Comparison of ENCODE assay signal across 8 mouse cellular contexts in the genomic region with DNA sequence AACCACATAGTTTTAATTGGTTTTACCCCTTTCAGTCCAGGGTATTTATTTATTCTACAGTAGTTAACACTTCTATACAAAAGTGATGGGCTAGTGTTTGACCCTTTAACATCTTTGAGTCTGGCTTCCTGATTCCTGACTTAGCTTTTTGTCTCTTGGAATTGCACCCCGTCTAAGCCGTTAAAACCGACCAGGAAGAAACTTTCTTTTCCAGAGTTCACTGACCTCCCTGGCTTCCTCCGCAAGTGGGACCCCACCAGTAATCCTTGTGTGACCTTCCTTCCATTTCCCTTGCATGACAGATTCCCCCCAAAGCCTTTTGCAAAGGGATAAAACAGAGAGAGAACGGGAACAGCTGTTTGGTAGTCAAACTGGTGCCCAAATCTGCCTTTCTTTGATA. TPM values are rescaled to one million over a fixed set of nuclear protein-coding genes. Genes with fewer than 3 reads are reported as not detected.
DNase-seq lines count a peak whose midpoint lies in the region; ATAC-seq lines count a peak whose summit lies in the region.

No protein-coding gene starts in this region.

- ATAC-seq in neural tube, embryonic 11.5 days (ENCODE audit: insufficient read depth, low FRiP score, low TSS enrichment): no peak
- no peak for ATAC-seq in limb, embryonic 12.5 days (ENCODE audit: insufficient number of reproducible peaks, insufficient read depth, low FRiP score, low TSS enrichment, low read depth)
- no peak for ATAC-seq in stomach, embryonic 15.5 days (ENCODE audit: insufficient read depth, low FRiP score, low read depth)

- H3K4me3 ChIP-seq in neural tube, embryonic 11.5 days (ENCODE audit: low read depth, low read length): 0 out of 2 replicates have a peak overlapping the region, but pooled peaks have one; percentile 4
- peak overlapping the region; percentile 68 for H3K4me3 ChIP-seq in limb, embryonic 12.5 days (replicated peaks)
- H3K4me3 ChIP-seq in stomach, embryonic 15.5 days (replicated peaks): peak overlapping the region; percentile 70; the same call in 1 of the 2 replicates

- peak; percentile 51 for DNase-seq in heart, adult 11 months
- DNase-seq in heart, postnatal 25 days (ENCODE audit: low spot score): no peak
- no peak for DNase-seq in neural tube, embryonic 11.5 days (ENCODE audit: low spot score)
- no peak for DNase-seq in neural tube, embryonic 10.5 days (ENCODE audit: extremely low spot score, low spot score)
- DNase-seq in c-Kit-positive CD71-positive TER-119-positive erythroid progenitor cells, embryonic 14.5 days (ENCODE audit: low spot score): no peak
- no peak for DNase-seq in frontal cortex, postnatal 36 days (ENCODE audit: low spot score in 2 of 2)

- intact Hi-C loops in heart, postnatal 25 days (cut with DNase I): loop anchor here (2.0 to 5.0 kb wide), 6 partner anchors 43 to 201 kb away; no protein-coding TSS in a partner anchor

- no peak overlapping the region for H3K27ac ChIP-seq in neural tube, embryonic 11.5 days (ENCODE audit: low read depth, low read length)
- H3K27ac ChIP-seq in limb, embryonic 12.5 days: no peak overlapping the region
- H3K27ac ChIP-seq in stomach, embryonic 15.5 days: no peak overlapping the region

- H3K9ac ChIP-seq in neural tube, embryonic 11.5 days (ENCODE audit: low read length): no peak overlapping the region
- H3K9ac ChIP-seq in limb, embryonic 12.5 days (replicated peaks): no peak overlapping the region
- no peak overlapping the region for H3K9ac ChIP-seq in stomach, embryonic 15.5 days

- no peaks in the 10 kb centered on the region for H3K9me3 ChIP-seq in neural tube, embryonic 11.5 days (ENCODE audit: control insufficient read depth, low read length)
- H3K9me3 ChIP-seq in limb, embryonic 12.5 days: no peaks in the 10 kb centered on the region
- no peaks in the 10 kb centered on the region for H3K9me3 ChIP-seq in stomach, embryonic 15.5 days

- H3K36me3 ChIP-seq in neural tube, embryonic 11.5 days (ENCODE audit: control insufficient read depth, insufficient read depth, low read length): no peaks in the 10 kb centered on the region
- H3K36me3 ChIP-seq in limb, embryonic 12.5 days: no peaks in the 10 kb centered on the region
- H3K36me3 ChIP-seq in stomach, embryonic 15.5 days: no peaks in the 10 kb centered on the region

- 11% methylated on average over 5 of the region's 5 CpGs for WGBS in neural tube, embryonic 11.5 days
- 6% methylated on average over 5 of the region's 5 CpGs for WGBS in limb, embryonic 12.5 days
- 14% methylated on average over 5 of the region's 5 CpGs for WGBS in stomach, embryonic 15.5 days

- no peaks in the 10 kb centered on the region; the same call in 1 of the 2 replicates for H3K4me1 ChIP-seq in neural tube, embryonic 11.5 days (ENCODE audit: control insufficient read depth, insufficient read depth, low read length)
- H3K4me1 ChIP-seq in limb, embryonic 12.5 days (replicated peaks): peaks cover 28% of the 10 kb centered on the region
- H3K4me1 ChIP-seq in stomach, embryonic 15.5 days: peaks cover 7% of the 10 kb centered on the region; the same call in 1 of the 2 replicates

- peak overlapping the region; percentile 99 for H3K4me2 ChIP-seq in neural tube, embryonic 11.5 days (ENCODE audit: low read depth)
- H3K4me2 ChIP-seq in limb, embryonic 12.5 days: peak overlapping the region; percentile 88
- H3K4me2 ChIP-seq in stomach, embryonic 15.5 days: peak overlapping the region; percentile 97; the same call in 1 of the 2 replicates

- H3K27me3 ChIP-seq in neural tube, embryonic 11.5 days (ENCODE audit: control insufficient read depth, insufficient read depth, low read length): no peaks in the 10 kb centered on the region
- no peaks in the 10 kb centered on the region for H3K27me3 ChIP-seq in limb, embryonic 12.5 days
- H3K27me3 ChIP-seq in stomach, embryonic 15.5 days (replicated peaks): no peaks in the 10 kb centered on the region

RNA-seq across cellular contexts. Expression of gene Plekhg1, which starts 1.6 kb away (rescaled TPM):
- 1 to 10 TPM; 9.0 to 9.6 TPM for total RNA-seq in heart, postnatal 25 days (2021)
- 12.7 and 13.2 TPM in 2 replicates for polyA plus RNA-seq in neural tube, embryonic 11.5 days (2014; fragmentation: Nextera tagmentation; extraction: Ambion mirVana)
- polyA plus RNA-seq in limb, embryonic 12.5 days (2016; fragmentation: Nextera tagmentation; extraction: Ambion mirVana): 16.1 and 18.6 TPM in 2 replicates
- polyA plus RNA-seq in stomach, embryonic 15.5 days (2015; fragmentation: Nextera tagmentation; extraction: Ambion mirVana): 9.2 and 11.0 TPM in 2 replicates

Comparison
In these comparisons a context has a peak if more than half of its experiments do, and no peak if none do; other contexts are left out.
1. H3K4me3 ChIP-seq: peak in every context shown above with its lines; median percentile 70 in stomach, embryonic 15.5 days; 68 in limb, embryonic 12.5 days; 4 in neural tube, embryonic 11.5 days.